Comparison of ENCODE assay signal across 12 mouse cellular contexts in genomic region chr3:44912664-44913063, GRCm38 (mm10).
DNase-seq lines count a peak whose midpoint lies in the region; ATAC-seq and TF ChIP-seq lines count a peak whose summit lies in the region.
"Had no signal": no experiment of that assay in that cellular context is flagged by ENCODE, and none has a peak within 500 bp of the region (broad histone marks: within the 10 kb centered on the region; RNA-seq: fewer than 3 reads in every experiment).

No protein-coding gene starts in this region.

- peak; percentile 11 for DNase-seq in heart, postnatal 0 days (ENCODE audit: low spot score)
- DNase-seq in heart, postnatal 4 days = no peak
- peak; percentile 52 for DNase-seq in midbrain, postnatal 0 days (ENCODE audit: low spot score)
- no peak for DNase-seq in midbrain, embryonic 11.5 days (ENCODE audit: low spot score, missing footprints)
- no peak for DNase-seq in c-Kit-positive CD71-positive TER-119-positive erythroid progenitor cells, embryonic 14.5 days (ENCODE audit: low spot score)
- DNase-seq in natural killer cell, adult 2 months (ENCODE audit: low spot score in 2 of 2) = no peak
- DNase-seq: kidney, postnatal 14 days; lung, postnatal 14 days; thymus, adult 18-20 months had no signal

- H3K27ac ChIP-seq in heart, postnatal 0 days (ENCODE audit: low read depth) = no peak overlapping the region
- no peak overlapping the region for H3K27ac ChIP-seq in midbrain, postnatal 0 days (ENCODE audit: low read depth, low read length)
- H3K27ac ChIP-seq in midbrain, embryonic 11.5 days (ENCODE audit: low read depth, low read length) = no peak overlapping the region
- no peak overlapping the region for H3K27ac ChIP-seq in kidney, embryonic 14.5 days (ENCODE audit: low read depth, low read length)
- H3K27ac ChIP-seq: embryonic facial prominence, embryonic 13.5 days had no signal

- H3K4me1 ChIP-seq in heart, postnatal 0 days (ENCODE audit: control insufficient read depth, insufficient read depth) = no peaks in the 10 kb centered on the region
- H3K4me1 ChIP-seq in midbrain, postnatal 0 days (ENCODE audit: insufficient read depth, low read length) = no peaks in the 10 kb centered on the region
- no peaks in the 10 kb centered on the region for H3K4me1 ChIP-seq in midbrain, embryonic 11.5 days (ENCODE audit: control insufficient read depth, insufficient read depth, low read length)
- no peaks in the 10 kb centered on the region for H3K4me1 ChIP-seq in kidney, embryonic 14.5 days (ENCODE audit: control insufficient read depth, insufficient read depth, low read length)
- H3K4me1 ChIP-seq: embryonic facial prominence, embryonic 13.5 days had no signal

- no peaks in the 10 kb centered on the region for H3K36me3 ChIP-seq in heart, postnatal 0 days (replicated peaks; ENCODE audit: control insufficient read depth, insufficient read depth, low read length)
- no peaks in the 10 kb centered on the region for H3K36me3 ChIP-seq in midbrain, postnatal 0 days (ENCODE audit: insufficient read depth, low read length)
- no peaks in the 10 kb centered on the region for H3K36me3 ChIP-seq in midbrain, embryonic 11.5 days (ENCODE audit: control insufficient read depth, insufficient read depth, low read length)
- H3K36me3 ChIP-seq in kidney, embryonic 14.5 days (ENCODE audit: control insufficient read depth, insufficient read depth, low read length) = no peaks in the 10 kb centered on the region
- H3K36me3 ChIP-seq: embryonic facial prominence, embryonic 13.5 days had no signal

- no peak for ATAC-seq in heart, postnatal 0 days (ENCODE audit: insufficient read depth, low read depth)
- ATAC-seq in midbrain, postnatal 0 days (ENCODE audit: low FRiP score) = no peak
- no peak for ATAC-seq in midbrain, embryonic 11.5 days (ENCODE audit: low FRiP score)
- ATAC-seq in common myeloid progenitor, adult 5-6 weeks (replicated peaks; ENCODE audit: low read depth, poor library complexity, severe bottlenecking) = 0 out of 2 replicates have a peak, but pooled peaks have one; percentile 62
- ATAC-seq in kidney, embryonic 14.5 days (ENCODE audit: low FRiP score, low TSS enrichment) = no peak

- H3K4me3 ChIP-seq in heart, postnatal 0 days (ENCODE audit: low read depth, low read length) = no peak overlapping the region
- H3K4me3 ChIP-seq in midbrain, postnatal 0 days (ENCODE audit: low read depth, low read length) = no peak overlapping the region
- H3K4me3 ChIP-seq in midbrain, embryonic 11.5 days (ENCODE audit: low read depth, low read length) = no peak overlapping the region
- H3K4me3 ChIP-seq in kidney, embryonic 14.5 days (ENCODE audit: low read length) = no peak overlapping the region
- H3K4me3 ChIP-seq: embryonic facial prominence, embryonic 13.5 days had no signal

- H3K9ac ChIP-seq in heart, postnatal 0 days (replicated peaks; ENCODE audit: low read depth, low read length) = no peak overlapping the region
- no peak overlapping the region for H3K9ac ChIP-seq in midbrain, postnatal 0 days (replicated peaks; ENCODE audit: low read length, poor library complexity, severe bottlenecking)
- H3K9ac ChIP-seq in midbrain, embryonic 11.5 days (ENCODE audit: low read length) = no peak overlapping the region
- no peak overlapping the region for H3K9ac ChIP-seq in kidney, embryonic 14.5 days (ENCODE audit: low read depth, low read length)
- H3K9ac ChIP-seq: embryonic facial prominence, embryonic 13.5 days had no signal

- peak; percentile 51 for TF ChIP-seq CTCF in heart, postnatal 0 days (IDR thresholded peaks at IDR 0.05; ENCODE audit: low read depth)
- peak; percentile 76 for TF ChIP-seq CTCF in midbrain, postnatal 0 days (IDR thresholded peaks at IDR 0.05)

- no peak for TF ChIP-seq EP300 in heart, postnatal 0 days (IDR thresholded peaks at IDR 0.05; ENCODE audit: low read depth)

- no peaks in the 10 kb centered on the region for H3K27me3 ChIP-seq in heart, postnatal 0 days (ENCODE audit: control insufficient read depth, insufficient read depth, low read length)
- H3K27me3 ChIP-seq in midbrain, postnatal 0 days (ENCODE audit: insufficient read depth, low read length) = no peaks in the 10 kb centered on the region
- H3K27me3 ChIP-seq in midbrain, embryonic 11.5 days (ENCODE audit: control insufficient read depth, insufficient read depth, low read length) = no peaks in the 10 kb centered on the region
- no peaks in the 10 kb centered on the region for H3K27me3 ChIP-seq in kidney, embryonic 14.5 days (ENCODE audit: control insufficient read depth, insufficient read depth, low read length)
- H3K27me3 ChIP-seq: embryonic facial prominence, embryonic 13.5 days had no signal

- H3K4me2 ChIP-seq in heart, postnatal 0 days (ENCODE audit: low read depth, low read length) = no peak overlapping the region
- no peak overlapping the region for H3K4me2 ChIP-seq in midbrain, postnatal 0 days (ENCODE audit: low read depth, low read length, poor library complexity, severe bottlenecking)
- no peak overlapping the region for H3K4me2 ChIP-seq in midbrain, embryonic 11.5 days
- no peak overlapping the region for H3K4me2 ChIP-seq in kidney, embryonic 14.5 days (replicated peaks; ENCODE audit: low read depth, low read length)
- H3K4me2 ChIP-seq: embryonic facial prominence, embryonic 13.5 days had no signal

- H3K9me3 ChIP-seq in heart, postnatal 0 days (replicated peaks; ENCODE audit: control insufficient read depth, low read length) = no peaks in the 10 kb centered on the region
- H3K9me3 ChIP-seq in midbrain, postnatal 0 days (ENCODE audit: low read length) = no peaks in the 10 kb centered on the region
- H3K9me3 ChIP-seq in midbrain, embryonic 11.5 days (ENCODE audit: control insufficient read depth, low read length) = no peaks in the 10 kb centered on the region
- no peaks in the 10 kb centered on the region for H3K9me3 ChIP-seq in kidney, embryonic 14.5 days (ENCODE audit: control insufficient read depth, low read length)
- H3K9me3 ChIP-seq: embryonic facial prominence, embryonic 13.5 days had no signal

Comparison
In these comparisons a context has a peak if more than half of its experiments do, and no peak if none do; other contexts are left out.
1. DNase-seq: peak in heart, postnatal 0 days (single experiment) and midbrain, postnatal 0 days (single experiment); none in heart, postnatal 4 days (single experiment), midbrain, embryonic 11.5 days (single experiment), c-Kit-positive CD71-positive TER-119-positive erythroid progenitor cells, embryonic 14.5 days (single experiment) and natural killer cell, adult 2 months (0 of 2).